10 mouse cellular contexts compared by ENCODE assay signal in the genomic region with DNA sequence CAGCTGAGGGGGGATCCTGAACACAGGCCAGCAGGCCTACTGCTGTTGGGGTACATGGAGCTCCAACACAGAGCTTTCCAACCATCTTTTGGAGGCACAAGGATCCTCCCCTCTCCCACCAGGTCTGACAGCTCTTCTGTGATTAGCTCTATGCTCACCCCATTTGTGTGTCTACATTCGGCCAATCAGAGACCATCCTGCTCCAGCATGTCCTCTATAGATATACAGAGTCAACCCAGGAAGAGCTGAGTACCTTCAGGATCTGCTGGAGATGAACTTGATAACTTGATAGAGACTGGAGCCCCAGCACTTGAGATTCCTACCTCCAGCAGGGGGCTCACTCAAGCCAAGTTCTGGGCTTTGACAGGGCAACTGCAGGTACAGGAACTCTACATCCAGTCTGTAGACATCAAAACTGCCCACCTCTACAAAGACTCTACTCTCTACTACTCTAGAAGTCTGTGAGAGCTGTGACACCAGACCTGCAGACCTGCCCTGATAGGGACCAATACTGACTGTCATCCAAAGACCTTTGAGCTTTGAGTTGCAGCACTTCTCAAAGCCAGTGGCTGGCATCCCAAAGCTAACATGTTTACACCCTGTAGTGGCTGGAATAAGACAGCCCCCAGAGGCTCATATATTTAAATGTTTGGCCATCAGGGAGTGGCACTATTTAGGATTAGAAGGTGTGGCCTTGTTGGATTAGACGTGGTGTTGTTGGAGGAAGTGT. TPM values are rescaled to one million over a fixed set of nuclear protein-coding genes. Genes with fewer than 3 reads are reported as not detected.
A peak's percentile ranks its signal among the peaks of the same experiment; 100 is the strongest.
DNase-seq lines count a peak whose midpoint lies in the region; ATAC-seq and TF ChIP-seq lines count a peak whose summit lies in the region.
"Had no signal": no experiment of that assay in that cellular context is flagged by ENCODE, and none has a peak within 500 bp of the region (broad histone marks: within the 10 kb centered on the region; RNA-seq: fewer than 3 reads in every experiment).

No protein-coding gene starts in this region.

- peak; percentile 60 for DNase-seq in A20 (ENCODE audit: low read depth, low spot score)
- DNase-seq in MEL (ENCODE audit: low read depth, low spot score) = peak; percentile 37
- DNase-seq in kidney, postnatal 10 days = peak; percentile 35
- DNase-seq in lung, postnatal 36 days = peak; percentile 65
- DNase-seq in cerebellum, postnatal 36 days = no peak
- DNase-seq: cerebellum, adult 11-12 months had no signal

- no peaks in the 10 kb centered on the region for H3K9me3 ChIP-seq in MEL (replicated peaks; ENCODE audit: insufficient read depth, low read length)
- H3K9me3 ChIP-seq in midbrain, embryonic 16.5 days (replicated peaks; ENCODE audit: control insufficient read depth, low read length, poor library complexity, severe bottlenecking) = no peaks in the 10 kb centered on the region
- no peaks in the 10 kb centered on the region for H3K9me3 ChIP-seq in forebrain, embryonic 16.5 days (ENCODE audit: control insufficient read depth, low read length)

- H3K36me3 ChIP-seq in MEL (ENCODE audit: control insufficient read depth in 1 of 2, insufficient read depth in 2 of 2, low read length in 2 of 2) = peaks cover 2 to 39% of the 10 kb centered on the region in 2 experiments
- no peaks in the 10 kb centered on the region for H3K36me3 ChIP-seq in midbrain, embryonic 16.5 days (ENCODE audit: control insufficient read depth, insufficient read depth, low read length)
- H3K36me3 ChIP-seq in forebrain, embryonic 16.5 days (ENCODE audit: control insufficient read depth, insufficient read depth) = no peaks in the 10 kb centered on the region

- H3K4me3 ChIP-seq in MEL (ENCODE audit: control insufficient read depth in 1 of 2, insufficient read depth in 1 of 2, low read depth in 2 of 2, low read length in 2 of 2) = no peak overlapping the region
- no peak overlapping the region for H3K4me3 ChIP-seq in midbrain, embryonic 16.5 days (ENCODE audit: low read depth, low read length)
- no peak overlapping the region for H3K4me3 ChIP-seq in forebrain, embryonic 16.5 days (replicated peaks; ENCODE audit: low read length)

- H3K27me3 ChIP-seq in MEL (ENCODE audit: control insufficient read depth in 1 of 2, insufficient read depth in 2 of 2, low read length in 2 of 2) = no peaks in the 10 kb centered on the region
- H3K27me3 ChIP-seq in midbrain, embryonic 16.5 days (ENCODE audit: control insufficient read depth, insufficient read depth, low read depth, low read length) = no peaks in the 10 kb centered on the region
- no peaks in the 10 kb centered on the region for H3K27me3 ChIP-seq in forebrain, embryonic 16.5 days (replicated peaks; ENCODE audit: control insufficient read depth, insufficient read depth, low read length)

- peak; percentile 27 to 47 (median 41); a peak in 5 of 6 replicates for TF ChIP-seq CTCF in MEL (IDR thresholded peaks at IDR 0.05 in 2 of 3, conservative IDR thresholded peaks at IDR 0.05 in 1 of 3; ENCODE audit: control insufficient read depth in 1 of 3, insufficient read depth in 1 of 3, low read depth in 2 of 3, low read length in 3 of 3, poor library complexity in 1 of 3, severe bottlenecking in 1 of 3)

- peaks cover 23 to 39% of the 10 kb centered on the region in 2 experiments for H3K4me1 ChIP-seq in MEL (ENCODE audit: control insufficient read depth in 1 of 2, insufficient read depth in 2 of 2, low read length in 2 of 2)
- H3K4me1 ChIP-seq in midbrain, embryonic 16.5 days (ENCODE audit: control insufficient read depth, insufficient read depth, low read length) = 0 out of 2 replicates have a peak, but pooled peaks cover 2% of the 10 kb centered on the region
- H3K4me1 ChIP-seq in forebrain, embryonic 16.5 days (replicated peaks; ENCODE audit: control insufficient read depth, insufficient read depth, low read length) = peaks cover 4% of the 10 kb centered on the region; the same call in 1 of the 2 replicates

- no peak for TF ChIP-seq EP300 in MEL (IDR thresholded peaks at IDR 0.05; ENCODE audit: low read depth in 1 of 2, low read length in 2 of 2)

- H3K79me2 ChIP-seq in MEL (ENCODE audit: control insufficient read depth, insufficient read depth, low read length, poor library complexity) = peaks cover 31% of the 10 kb centered on the region

- TF ChIP-seq POLR2A in MEL (IDR thresholded peaks at IDR 0.05; ENCODE audit: control insufficient read depth in 1 of 2, insufficient read depth in 1 of 2, low read depth in 1 of 2, low read length in 2 of 2, poor library complexity in 1 of 2) = no peak

- H3K27ac ChIP-seq in MEL (ENCODE audit: control insufficient read depth, low read depth, low read length) = no peak overlapping the region
- H3K27ac ChIP-seq in midbrain, embryonic 16.5 days (ENCODE audit: low read length) = no peak overlapping the region
- no peak overlapping the region for H3K27ac ChIP-seq in forebrain, embryonic 16.5 days (ENCODE audit: low read length)
- H3K27ac ChIP-seq: macrophage had no signal

- no peak overlapping the region for H3K4me2 ChIP-seq in midbrain, embryonic 16.5 days (ENCODE audit: low read length)
- H3K4me2 ChIP-seq in forebrain, embryonic 16.5 days (ENCODE audit: low read length) = no peak overlapping the region

- peak; percentile 18 for TF ChIP-seq RAD21 in MEL (IDR thresholded peaks at IDR 0.05; ENCODE audit: low read depth, low read length)

- no peak overlapping the region for H3K9ac ChIP-seq in MEL (ENCODE audit: control insufficient read depth, low read depth, low read length, poor library complexity, severe bottlenecking)
- H3K9ac ChIP-seq in midbrain, embryonic 16.5 days (ENCODE audit: low read depth, low read length) = no peak overlapping the region
- no peak overlapping the region for H3K9ac ChIP-seq in forebrain, embryonic 16.5 days (replicated peaks; ENCODE audit: low read depth, low read length)

- WGBS in midbrain, embryonic 16.5 days = 96% methylated on average over 2 of the region's 2 CpGs
- 93% methylated on average over 2 of the region's 2 CpGs for WGBS in forebrain, embryonic 16.5 days

- ATAC-seq in midbrain, embryonic 16.5 days = no peak
- ATAC-seq in forebrain, embryonic 16.5 days = no peak
- no peak for ATAC-seq in frontal cortex, adult (ENCODE audit: low TSS enrichment)

TF ChIP-seq in MEL, 35 proteins besides CTCF, POLR2A, EP300 and RAD21:
- TF ChIP-seq SMC3 (IDR thresholded peaks at IDR 0.05; ENCODE audit: low read depth, low read length) (peak; percentile 40; the same call in 1 of the 2 replicates), MAFK (IDR thresholded peaks at IDR 0.05; ENCODE audit: borderline replicate concordance, low read depth, low read length) (no peak)
TF ChIP-seq in MEL: peak in this region for 1.

RNA-seq across cellular contexts. Expression of a gene that starts 11.1 kb away (rescaled TPM):
- 46.3 and 56.7 TPM in 2 replicates for total RNA-seq in MEL (2012; rRNA removed)
- polyA plus RNA-seq in MEL (2012; ENCODE audit: insufficient read depth in 1 of 2, insufficient read length in 2 of 2, low read depth in 1 of 2, low replicate concordance in 2 of 2, missing spikeins in 1 of 2) = 100 to 1,000 TPM in 1 of 2 experiments, 10 to 100 TPM in 1; 71.5 to 394 TPM
- 20.5 and 20.7 TPM in 2 replicates for polyA plus RNA-seq in midbrain, embryonic 16.5 days (2015; fragmentation: Nextera tagmentation; extraction: Ambion mirVana)
- 18.4 and 21.1 TPM in 2 replicates for polyA plus RNA-seq in forebrain, embryonic 16.5 days (2015; fragmentation: Nextera tagmentation; extraction: Ambion mirVana)

RNA-seq across cellular contexts. Expression of a gene that starts 50.9 kb away (rescaled TPM):
- total RNA-seq in MEL (2012; rRNA removed) = 2.5 and 3.3 TPM in 2 replicates
- 1 to 10 TPM in 1 of 2 experiments, not detected in 1; 6.0 TPM for polyA plus RNA-seq in MEL (2012; ENCODE audit: insufficient read depth in 1 of 2, insufficient read length in 2 of 2, low read depth in 1 of 2, low replicate concordance in 2 of 2, missing spikeins in 1 of 2)
- polyA plus RNA-seq in midbrain, embryonic 16.5 days (2015; fragmentation: Nextera tagmentation; extraction: Ambion mirVana) = 48.0 and 56.3 TPM in 2 replicates
- 21.0 and 30.7 TPM in 2 replicates for polyA plus RNA-seq in forebrain, embryonic 16.5 days (2015; fragmentation: Nextera tagmentation; extraction: Ambion mirVana)

Comparison
In these comparisons a context has a peak if more than half of its experiments do, and no peak if none do; other contexts are left out.
1. DNase-seq: peak in A20 (single experiment), MEL (single experiment), kidney, postnatal 10 days (single experiment) and lung, postnatal 36 days (single experiment); none in cerebellum, postnatal 36 days (0 of 2).